Mouse (Mus musculus) testis, adult 2 months (tissue): ENCODE measurements around the gene Git2.

ENCODE experiments used
- CTCF ChIP-seq: fragments of 200-500 bp; IDR thresholded peaks from 2 replicates; pipeline ENCODE4 v1.5.1; 2012; ENCODE audit warnings: low read depth, mild to moderate bottlenecking, inconsistent platforms, low read length, moderate library complexity; ENCODE audit not compliant: control insufficient read depth, insufficient read depth, insufficient replicate concordance
- POLR2A ChIP-seq: fragments of 200-500 bp; IDR thresholded peaks from 2 replicates; pipeline ENCODE4 v1.6.1; 2012; ENCODE audit warnings: low read depth, mild to moderate bottlenecking, inconsistent platforms, low read length, moderate library complexity; ENCODE audit not compliant: control insufficient read depth

GRCm38 (mm10) chr5:114804335-114804734, 29.0 kb upstream of the Git2 start:
- TF ChIP-seq POLR2A (no peak), CTCF (no peak)
